Mouse (Mus musculus) frontal cortex, postnatal 25 days (tissue): Measurements from ENCODE around the gene Fgfr3.

Experiments
- DNase-seq, 2 experiments: peaks; one replicate each; pipeline ENCODE4 v3.0.0; 2022; ENCODE audit warnings: low spot score in 2 of 2

The Fgfr3 gene

GRCm38 (mm10) chr5:33721541-33722265 lies at the start of gene Fgfr3:
TSS of gene Fgfr3 (plus strand) at chr5:33721674.
- no peak for DNase-seq

- DNase-seq, result no peak
These were observed 47.0 kb upstream of the Fgfr3 start for GRCm38 (mm10) chr5:33674439-33674838.

- peak; percentile 53 to 57 for DNase-seq
These were observed 45.5 kb upstream of the Fgfr3 start for GRCm38 (mm10) chr5:33675964-33676363.

- DNase-seq, result no peak
These were observed 43.2 kb upstream of the Fgfr3 start for GRCm38 (mm10) chr5:33678244-33678643.

GRCm38 (mm10) chr5:33681044-33681443 lies 40.4 kb upstream of the Fgfr3 start:
- no peak for DNase-seq

- no peak for DNase-seq
These were observed 39.7 kb upstream of the Fgfr3 start for GRCm38 (mm10) chr5:33681611-33682388.

- DNase-seq, result no peak
These were observed 38.5 kb upstream of the Fgfr3 start for GRCm38 (mm10) chr5:33682963-33683362.

GRCm38 (mm10) chr5:33683897-33684652 lies 37.4 kb upstream of the Fgfr3 start:
- DNase-seq, result peak in 1 of 2 experiments; percentile 30

- DNase-seq, result no peak
These were observed 36.5 kb upstream of the Fgfr3 start for GRCm38 (mm10) chr5:33684932-33685331.

- DNase-seq, result no peak
These were observed 34.3 kb upstream of the Fgfr3 start for GRCm38 (mm10) chr5:33687142-33687541.

- DNase-seq, result no peak
These were observed 32.9 kb upstream of the Fgfr3 start for GRCm38 (mm10) chr5:33688278-33689220.

GRCm38 (mm10) chr5:33689221-33689844 lies 32.1 kb upstream of the Fgfr3 start:
- DNase-seq, result no peak

GRCm38 (mm10) chr5:33689852-33690645 lies 31.4 kb upstream of the Fgfr3 start:
- no peak for DNase-seq

GRCm38 (mm10) chr5:33692393-33692792 lies 29.1 kb upstream of the Fgfr3 start:
- no peak for DNase-seq

GRCm38 (mm10) chr5:33694461-33694847 lies 27.0 kb upstream of the Fgfr3 start:
- no peak for DNase-seq

GRCm38 (mm10) chr5:33694848-33695717 lies 26.4 kb upstream of the Fgfr3 start:
- DNase-seq, result peak; percentile 19 to 21

- DNase-seq, result no peak
These were observed 25.8 kb upstream of the Fgfr3 start for GRCm38 (mm10) chr5:33695718-33696121.

GRCm38 (mm10) chr5:33696430-33696829 lies 25.0 kb upstream of the Fgfr3 start:
- no peak for DNase-seq

- no peak for DNase-seq
These were observed 23.9 kb upstream of the Fgfr3 start for GRCm38 (mm10) chr5:33697534-33697933.
